Mouse (Mus musculus): Measurements from ENCODE around the gene Rcbtb2. TPM values are rescaled to one million over a fixed set of nuclear protein-coding genes. Genes with fewer than 3 reads are reported as not detected.

The Rcbtb2 gene
- polyA plus RNA-seq, 2 experiments from 2014 or later, result 55.7 to 64.9 TPM

Other genes with a start within 250 kb of the Rcbtb2 start
- 10 to 100 TPM; 24.1 to 26.9 TPM for gene Cysltr2, start 73.9 kb upstream of the Rcbtb2 start, polyA plus RNA-seq (2017; shearing (Covaris generic))
- gene Lpar6, start 114.9 kb downstream of the Rcbtb2 start, polyA plus RNA-seq (2017; shearing (Covaris generic)), result 10 to 100 TPM; 41.7 to 50.0 TPM
- gene Rb1, start 202.8 kb downstream of the Rcbtb2 start, polyA plus RNA-seq (2017; shearing (Covaris generic)), result 10 to 100 TPM; 12.1 to 92.0 TPM

All from activated CD4-positive, CD25-positive, alpha-beta regulatory T cell, adult 4 months (primary cell).